Mouse (Mus musculus): Measurements from ENCODE around the gene Kcnj5. TPM values are rescaled to one million over a fixed set of nuclear protein-coding genes. Genes with fewer than 3 reads are reported as not detected.

Gene Kcnj5
- polyA plus RNA-seq, 1 experiment from 2014 or later, result 0.19 TPM

DNA sequence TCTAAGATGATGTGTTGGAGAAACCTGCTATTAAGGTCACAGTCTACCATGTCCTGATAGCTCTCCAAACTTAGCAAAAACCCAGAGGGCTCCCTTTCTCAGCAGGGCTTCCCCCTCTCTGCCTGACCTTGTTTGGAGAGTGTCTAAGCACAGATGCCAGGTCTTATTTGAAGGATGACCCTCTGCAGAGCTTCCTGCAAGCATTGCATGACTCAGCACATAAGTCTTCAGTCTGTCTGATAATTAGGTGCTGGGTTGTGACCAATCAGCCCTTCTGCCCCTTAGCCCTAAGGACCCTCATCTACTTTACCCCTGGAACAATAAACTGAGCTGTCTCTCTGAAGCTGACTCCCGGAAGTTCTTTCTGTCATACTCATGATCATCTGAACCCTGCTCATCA is 16.6 kb upstream of the Kcnj5 start:
- no peak overlapping the region for H3K9ac ChIP-seq (replicated peaks)
- no peak overlapping the region for H3K4me2 ChIP-seq
- H3K4me3 ChIP-seq (replicated peaks), result no peak overlapping the region
- H3K27me3 ChIP-seq (replicated peaks), result no peaks in the 10 kb centered on the region
- no peak for ATAC-seq (ENCODE audit: low FRiP score)
- H3K36me3 ChIP-seq, result no peaks in the 10 kb centered on the region
- no peaks in the 10 kb centered on the region for H3K4me1 ChIP-seq
- H3K27ac ChIP-seq (replicated peaks), result no peak overlapping the region
- 89% methylated on average over 1 of the region's 1 CpGs for WGBS
- no peaks in the 10 kb centered on the region for H3K9me3 ChIP-seq (replicated peaks)

- 4% methylated on average over 6 of the region's 6 CpGs for WGBS
- Histone ChIP-seq H3K36me3 (no peaks in the 10 kb centered on the region), H3K4me2 (no peak overlapping the region), H3K9me3 (replicated peaks) (no peaks in the 10 kb centered on the region), H3K4me3 (replicated peaks) (no peak overlapping the region), H3K27me3 (replicated peaks) (peaks cover 15% of the 10 kb centered on the region), H3K4me1 (peaks cover 7% of the 10 kb centered on the region; the same call in 1 of the 2 replicates), H3K9ac (replicated peaks) (no peak overlapping the region), H3K27ac (replicated peaks) (no peak overlapping the region)
- no peak for ATAC-seq (ENCODE audit: low FRiP score)
Observed at GRCm38 (mm10) chr9:32350332-32350731, 6.2 kb upstream of the Kcnj5 start.

GRCm38 (mm10) chr9:32349344-32349743 is 5.2 kb upstream of the Kcnj5 start:
- Histone ChIP-seq H3K27ac (replicated peaks) (no peak overlapping the region), H3K4me1 (peaks cover 13% of the 10 kb centered on the region), H3K9ac (replicated peaks) (no peak overlapping the region), H3K4me2 (no peak overlapping the region), H3K4me3 (replicated peaks) (no peak overlapping the region), H3K9me3 (replicated peaks) (no peaks in the 10 kb centered on the region), H3K36me3 (no peaks in the 10 kb centered on the region), H3K27me3 (replicated peaks) (peaks cover 23% of the 10 kb centered on the region)
- 91% methylated on average over 10 of the region's 10 CpGs for WGBS
- no peak for ATAC-seq (ENCODE audit: low FRiP score)

- WGBS, result 58% methylated on average over 8 of the region's 8 CpGs
- peaks cover 24% of the 10 kb centered on the region for H3K4me1 ChIP-seq
- no peaks in the 10 kb centered on the region for H3K36me3 ChIP-seq
- no peak for ATAC-seq (ENCODE audit: low FRiP score)
- H3K9ac ChIP-seq (replicated peaks), result no peak overlapping the region
- no peak overlapping the region for H3K4me3 ChIP-seq (replicated peaks)
- H3K9me3 ChIP-seq (replicated peaks), result no peaks in the 10 kb centered on the region
- no peak overlapping the region for H3K4me2 ChIP-seq
- no peak overlapping the region for H3K27ac ChIP-seq (replicated peaks)
- peaks cover 33% of the 10 kb centered on the region for H3K27me3 ChIP-seq (replicated peaks)
Observed at GRCm38 (mm10) chr9:32348096-32348495, 3.9 kb upstream of the Kcnj5 start.

DNA sequence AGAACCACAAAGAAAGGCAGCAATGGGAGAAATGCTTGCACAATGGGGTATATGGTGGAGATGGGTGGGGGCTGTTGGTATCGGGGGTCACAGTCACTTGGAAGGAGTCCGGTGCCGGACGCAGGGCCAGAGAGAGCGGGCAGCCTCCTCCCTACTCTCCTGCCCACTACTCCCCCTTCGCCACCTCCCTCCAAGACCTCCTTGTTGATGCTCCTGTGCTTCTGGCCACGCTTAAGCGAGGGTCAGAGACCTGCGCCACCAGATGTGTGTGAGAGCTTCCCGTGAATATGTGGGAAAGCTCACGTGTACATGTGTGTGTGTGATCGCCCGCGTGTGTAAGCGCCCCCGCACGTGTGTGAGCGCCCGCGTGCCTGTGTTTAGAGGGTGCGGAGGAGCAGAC is 339 bp upstream of the Kcnj5 start:
- Histone ChIP-seq H3K27ac (replicated peaks) (no peak overlapping the region), H3K4me2 (peak overlapping the region; percentile 72), H3K9me3 (replicated peaks) (no peaks in the 10 kb centered on the region), H3K9ac (replicated peaks) (peak overlapping the region; percentile 44), H3K4me1 (peaks cover 20% of the 10 kb centered on the region), H3K27me3 (replicated peaks) (peaks cover 49% of the 10 kb centered on the region), H3K36me3 (no peaks in the 10 kb centered on the region), H3K4me3 (replicated peaks) (peak overlapping the region; percentile 37)
- WGBS, result under 1% methylated on average over 20 of the region's 21 CpGs
- peak; percentile 71; the same call in 1 of the 2 replicates for ATAC-seq (ENCODE audit: low FRiP score)

GRCm38 (mm10) chr9:32342929-32343328 is 1.2 kb downstream of the Kcnj5 start:
- peaks cover 20% of the 10 kb centered on the region for H3K4me1 ChIP-seq
- H3K36me3 ChIP-seq, result no peaks in the 10 kb centered on the region
- H3K4me2 ChIP-seq, result peak overlapping the region; percentile 72; the same call in 1 of the 2 replicates
- ATAC-seq (ENCODE audit: low FRiP score), result no peak
- no peak overlapping the region for H3K4me3 ChIP-seq (replicated peaks)
- peaks cover 42% of the 10 kb centered on the region for H3K27me3 ChIP-seq (replicated peaks)
- no peak overlapping the region for H3K9ac ChIP-seq (replicated peaks)
- H3K27ac ChIP-seq (replicated peaks), result no peak overlapping the region
- H3K9me3 ChIP-seq (replicated peaks), result no peaks in the 10 kb centered on the region
- WGBS, result 16% methylated on average over 8 of the region's 8 CpGs

- no peak overlapping the region for H3K4me3 ChIP-seq (replicated peaks)
- WGBS, result 80% methylated on average over 5 of the region's 5 CpGs
- H3K4me2 ChIP-seq, result no peak overlapping the region
- no peak for ATAC-seq (ENCODE audit: low FRiP score)
- H3K9me3 ChIP-seq (replicated peaks), result no peaks in the 10 kb centered on the region
- H3K27me3 ChIP-seq (replicated peaks), result peaks cover 37% of the 10 kb centered on the region
- H3K4me1 ChIP-seq, result peaks cover 20% of the 10 kb centered on the region
- H3K36me3 ChIP-seq, result no peaks in the 10 kb centered on the region
- no peak overlapping the region for H3K9ac ChIP-seq (replicated peaks)
- H3K27ac ChIP-seq (replicated peaks), result no peak overlapping the region
Observed at GRCm38 (mm10) chr9:32340831-32341230, 3.3 kb downstream of the Kcnj5 start.

- no peak for ATAC-seq (ENCODE audit: low FRiP score)
Observed at GRCm38 (mm10) chr9:32335389-32336150, 8.6 kb downstream of the Kcnj5 start.

GRCm38 (mm10) chr9:32331162-32331561 is 13.0 kb downstream of the Kcnj5 start:
- Histone ChIP-seq H3K4me1 (no peaks in the 10 kb centered on the region), H3K27me3 (replicated peaks) (no peaks in the 10 kb centered on the region), H3K9ac (replicated peaks) (no peak overlapping the region), H3K4me2 (no peak overlapping the region), H3K36me3 (no peaks in the 10 kb centered on the region), H3K27ac (replicated peaks) (no peak overlapping the region), H3K4me3 (replicated peaks) (no peak overlapping the region), H3K9me3 (replicated peaks) (no peaks in the 10 kb centered on the region)
- WGBS, result 77% methylated on average over 5 of the region's 5 CpGs
- ATAC-seq (ENCODE audit: low FRiP score), result no peak

More at GRCm38 (mm10) chr9:32335389-32336150, 8.6 kb downstream of the Kcnj5 start:
- Histone ChIP-seq H3K9me3 (replicated peaks) (no peaks in the 10 kb centered on the region), H3K27me3 (replicated peaks) (no peaks in the 10 kb centered on the region), H3K4me3 (replicated peaks) (no peak overlapping the region), H3K4me2 (no peak overlapping the region), H3K9ac (replicated peaks) (no peak overlapping the region), H3K27ac (replicated peaks) (no peak overlapping the region), H3K36me3 (no peaks in the 10 kb centered on the region), H3K4me1 (no peaks in the 10 kb centered on the region)
- 77% methylated on average over 13 of the region's 13 CpGs for WGBS

GRCm38 (mm10) chr9:32328777-32329176 is 15.4 kb downstream of the Kcnj5 start:
- Histone ChIP-seq H3K27me3 (replicated peaks) (no peaks in the 10 kb centered on the region), H3K27ac (replicated peaks) (no peak overlapping the region), H3K9me3 (replicated peaks) (no peaks in the 10 kb centered on the region), H3K36me3 (no peaks in the 10 kb centered on the region), H3K9ac (replicated peaks) (no peak overlapping the region), H3K4me1 (no peaks in the 10 kb centered on the region), H3K4me3 (replicated peaks) (no peak overlapping the region), H3K4me2 (no peak overlapping the region)
- ATAC-seq (ENCODE audit: low FRiP score), result no peak
- WGBS, result 94% methylated on average over 4 of the region's 4 CpGs

- Histone ChIP-seq H3K4me1 (no peaks in the 10 kb centered on the region), H3K9me3 (replicated peaks) (no peaks in the 10 kb centered on the region), H3K4me3 (replicated peaks) (no peak overlapping the region), H3K9ac (replicated peaks) (no peak overlapping the region), H3K27ac (replicated peaks) (no peak overlapping the region), H3K27me3 (replicated peaks) (no peaks in the 10 kb centered on the region), H3K36me3 (no peaks in the 10 kb centered on the region), H3K4me2 (no peak overlapping the region)
- no peak for ATAC-seq (ENCODE audit: low FRiP score)
- WGBS, result 58% methylated on average over 7 of the region's 7 CpGs
Observed at GRCm38 (mm10) chr9:32323610-32324009, 20.5 kb downstream of the Kcnj5 start.

- ATAC-seq (ENCODE audit: low FRiP score), result no peak
- Histone ChIP-seq H3K9me3 (replicated peaks) (no peaks in the 10 kb centered on the region), H3K4me2 (no peak overlapping the region), H3K9ac (replicated peaks) (no peak overlapping the region), H3K4me1 (no peaks in the 10 kb centered on the region), H3K27ac (replicated peaks) (no peak overlapping the region), H3K27me3 (replicated peaks) (no peaks in the 10 kb centered on the region), H3K36me3 (no peaks in the 10 kb centered on the region), H3K4me3 (replicated peaks) (no peak overlapping the region)
- WGBS, result 48% methylated on average over 3 of the region's 3 CpGs
Observed at GRCm38 (mm10) chr9:32320167-32320566, 24.0 kb downstream of the Kcnj5 start.
